Mouse (Mus musculus) heart, embryonic 14.5 days (tissue): Measurements from ENCODE around the gene Mknk2. TPM values are rescaled to one million over a fixed set of nuclear protein-coding genes. Genes with fewer than 3 reads are reported as not detected.

Experiments
- ATAC-seq: fragments of 200-750 bp; cut with Nextera tagmentation; 2 replicates; pipeline ENCODE4 v1.8.0; 2017; ENCODE audit warnings: low read depth, moderate TSS enrichment; ENCODE audit not compliant: insufficient number of reproducible peaks, insufficient read depth, low FRiP score
- H3K27ac ChIP-seq, 2 experiments: fragments of 200-500 bp in 1 of 2; fragments of 300-500 bp in 1 of 2; sonication (generic) in 1 of 2; replicated peaks in 1 of 2; 2 replicates each; pipeline ENCODE4 v1.5.1; 2012 to 2014; ENCODE audit warnings: low read depth in 2 of 2, low read length in 2 of 2, control low read depth in 1 of 2, mild to moderate bottlenecking in 1 of 2, mixed read lengths in 1 of 2; ENCODE audit not compliant: control insufficient read depth in 1 of 2, insufficient read depth in 1 of 2
- H3K27me3 ChIP-seq: fragments of 300-500 bp; sonication (generic); 2 replicates; pipeline ENCODE4 v1.6.1; 2014; ENCODE audit warnings: mild to moderate bottlenecking, low read length, control low read depth; ENCODE audit not compliant: control insufficient read depth, insufficient read depth
- H3K36me3 ChIP-seq: fragments of 300-500 bp; sonication (generic); 2 replicates; pipeline ENCODE4 v1.6.1; 2014; ENCODE audit warnings: mild to moderate bottlenecking, control low read depth, low read length, mixed read lengths; ENCODE audit not compliant: control insufficient read depth, insufficient read depth
- H3K4me1 ChIP-seq, 2 experiments: fragments of 200-500 bp in 1 of 2; fragments of 300-500 bp in 1 of 2; sonication (generic) in 1 of 2; 2 replicates each; pipeline ENCODE4 v1.6.1; 2012 to 2014; ENCODE audit warnings: low read length in 2 of 2, control low read depth in 1 of 2, mixed read lengths in 1 of 2; ENCODE audit not compliant: control insufficient read depth in 2 of 2, insufficient read depth in 2 of 2
- H3K4me2 ChIP-seq: fragments of 300-500 bp; sonication (generic); 2 replicates; pipeline ENCODE4 v1.6.1; 2014; ENCODE audit warnings: mild to moderate bottlenecking, low read length
- H3K4me3 ChIP-seq, 2 experiments: fragments of 200-500 bp in 1 of 2; fragments of 300-500 bp in 1 of 2; sonication (generic) in 1 of 2; 2 replicates each; pipeline ENCODE4 v1.5.1; 2012 to 2014; ENCODE audit warnings: low read length in 2 of 2, mild to moderate bottlenecking in 2 of 2, control low read depth in 1 of 2, low read depth in 1 of 2, moderate library complexity in 1 of 2; ENCODE audit not compliant: control insufficient read depth in 1 of 2, insufficient read depth in 1 of 2
- H3K9ac ChIP-seq: fragments of 300-500 bp; sonication (generic); 2 replicates; pipeline ENCODE4 v1.6.1; 2014; ENCODE audit warnings: mild to moderate bottlenecking, low read length
- H3K9me3 ChIP-seq: fragments of 300-500 bp; sonication (generic); 2 replicates; pipeline ENCODE4 v1.6.1; 2016; ENCODE audit warnings: low read length, control low read depth; ENCODE audit not compliant: control insufficient read depth
- WGBS: fragments of 180-500 bp; shearing (Covaris S2); extraction: QIAGEN DNeasy Blood & Tissue Kit; methylation state at CpG from one replicate; pipeline ENCODE4 v1.1.7; 2014; 5-methylcytosine and 5-hydroxymethylcytosine counted together
- polyA plus RNA-seq: library from polyadenylated mRNA; unstranded; fragments of >200 nt; fragmentation: Nextera tagmentation; extraction: Ambion mirVana; gene quantifications from 2 replicates; pipeline ENCODE4 v1.2.1, GENCODE M21; 2014

Mknk2 gene
- polyA plus RNA-seq, 1 experiment from 2014 or later, result 82.7 TPM

- Histone ChIP-seq H3K36me3 (peaks cover 17% of the 10 kb centered on the region), H3K27ac (peak overlapping the region; percentile 68 to 98; a peak in 3 of 4 replicates), H3K9me3 (no peaks in the 10 kb centered on the region), H3K4me1 (peaks cover 35 to 37% of the 10 kb centered on the region in 2 experiments), H3K4me3 (no peak overlapping the region), H3K9ac (peak overlapping the region; percentile 27; the same call in 1 of the 2 replicates), H3K27me3 (no peaks in the 10 kb centered on the region), H3K4me2 (no peak overlapping the region)
- WGBS, result 47% methylated on average over 9 of the region's 9 CpGs
- ATAC-seq, result no peak
Observed at GRCm38 (mm10) chr10:80679556-80680259, 1.8 kb upstream of the Mknk2 start.

- peak overlapping the region in 1 of 2 experiments; percentile 43; a peak in 1 of 4 replicates for H3K4me3 ChIP-seq
- H3K36me3 ChIP-seq, result peaks cover 10% of the 10 kb centered on the region; the same call in 1 of the 2 replicates
- peak overlapping the region; percentile 98 to 99 for H3K27ac ChIP-seq
- 41% methylated on average over 9 of the region's 10 CpGs for WGBS
- H3K4me2 ChIP-seq, result peak overlapping the region; percentile 72
- H3K27me3 ChIP-seq, result no peaks in the 10 kb centered on the region
- peak overlapping the region; percentile 46 for H3K9ac ChIP-seq
- ATAC-seq, result no peak
- H3K9me3 ChIP-seq, result no peaks in the 10 kb centered on the region
- H3K4me1 ChIP-seq, result peaks cover 45 to 46% of the 10 kb centered on the region in 2 experiments
Observed at GRCm38 (mm10) chr10:80678601-80679377, 877 bp upstream of the Mknk2 start.

- H3K4me2 ChIP-seq, result peak overlapping the region; percentile 72
- 20% methylated on average over 9 of the region's 9 CpGs for WGBS
- H3K4me3 ChIP-seq, result peak overlapping the region; percentile 43 to 65
Observed at GRCm38 (mm10) chr10:80677128-80677875, 610 bp downstream of the Mknk2 start.

GRCm38 (mm10) chr10:80676198-80676928, 1.5 kb downstream of the Mknk2 start:
- H3K4me2 ChIP-seq, result peak overlapping the region; percentile 92
- H3K27ac ChIP-seq, result peak overlapping the region; percentile 98 to 99
- H3K36me3 ChIP-seq, result peaks cover 23% of the 10 kb centered on the region
- WGBS, result under 1% methylated on average over 74 of the region's 78 CpGs
- peak; percentile 86 for ATAC-seq
- H3K4me3 ChIP-seq, result peak overlapping the region; percentile 73 to 100
- H3K27me3 ChIP-seq, result no peaks in the 10 kb centered on the region
- peaks cover 46 to 66% of the 10 kb centered on the region in 2 experiments for H3K4me1 ChIP-seq
- H3K9ac ChIP-seq, result peak overlapping the region; percentile 98
- H3K9me3 ChIP-seq, result no peaks in the 10 kb centered on the region

More at GRCm38 (mm10) chr10:80677128-80677875, 610 bp downstream of the Mknk2 start:
- peaks cover 14% of the 10 kb centered on the region for H3K36me3 ChIP-seq
- H3K27me3 ChIP-seq, result no peaks in the 10 kb centered on the region
- no peak for ATAC-seq
- H3K4me1 ChIP-seq, result peaks cover 46 to 61% of the 10 kb centered on the region in 2 experiments
- peak overlapping the region; percentile 98 to 99 for H3K27ac ChIP-seq
- H3K9me3 ChIP-seq, result no peaks in the 10 kb centered on the region
- peak overlapping the region; percentile 79 for H3K9ac ChIP-seq

GRCm38 (mm10) chr10:80675405-80676197, 2.3 kb downstream of the Mknk2 start:
- Histone ChIP-seq H3K36me3 (peaks cover 31% of the 10 kb centered on the region), H3K27me3 (no peaks in the 10 kb centered on the region), H3K9me3 (no peaks in the 10 kb centered on the region), H3K4me2 (peak overlapping the region; percentile 92), H3K9ac (peak overlapping the region; percentile 98), H3K27ac (peak overlapping the region; percentile 39 to 98; a peak in 3 of 4 replicates), H3K4me3 (peak overlapping the region; percentile 73 to 100), H3K4me1 (peaks cover 46 to 70% of the 10 kb centered on the region in 2 experiments)
- under 1% methylated on average over 47 of the region's 54 CpGs for WGBS
- ATAC-seq, result no peak

- no peak for ATAC-seq
- Histone ChIP-seq H3K27me3 (no peaks in the 10 kb centered on the region), H3K4me2 (peak overlapping the region; percentile 92), H3K36me3 (peaks cover 38% of the 10 kb centered on the region), H3K4me3 (peak overlapping the region; percentile 73 to 100), H3K4me1 (peaks cover 43 to 72% of the 10 kb centered on the region in 2 experiments), H3K9me3 (no peaks in the 10 kb centered on the region), H3K27ac (peak overlapping the region; percentile 3 to 98; a peak in 3 of 4 replicates), H3K9ac (peak overlapping the region; percentile 98)
- WGBS, result 14% methylated on average over 6 of the region's 6 CpGs
Observed at GRCm38 (mm10) chr10:80674851-80675404, 3.0 kb downstream of the Mknk2 start.
